Mouse (Mus musculus): ENCODE results near the gene Erich4. TPM values are rescaled to one million over a fixed set of nuclear protein-coding genes. Genes with fewer than 3 reads are reported as not detected.
"Not testable (repeated sequence)": the region's sequence is repeated elsewhere in the genome, so short reads cannot be mapped to it uniquely, and the experiment has no call there.

Gene Erich4
- polyA plus RNA-seq, 1 experiment = not detected

DNA sequence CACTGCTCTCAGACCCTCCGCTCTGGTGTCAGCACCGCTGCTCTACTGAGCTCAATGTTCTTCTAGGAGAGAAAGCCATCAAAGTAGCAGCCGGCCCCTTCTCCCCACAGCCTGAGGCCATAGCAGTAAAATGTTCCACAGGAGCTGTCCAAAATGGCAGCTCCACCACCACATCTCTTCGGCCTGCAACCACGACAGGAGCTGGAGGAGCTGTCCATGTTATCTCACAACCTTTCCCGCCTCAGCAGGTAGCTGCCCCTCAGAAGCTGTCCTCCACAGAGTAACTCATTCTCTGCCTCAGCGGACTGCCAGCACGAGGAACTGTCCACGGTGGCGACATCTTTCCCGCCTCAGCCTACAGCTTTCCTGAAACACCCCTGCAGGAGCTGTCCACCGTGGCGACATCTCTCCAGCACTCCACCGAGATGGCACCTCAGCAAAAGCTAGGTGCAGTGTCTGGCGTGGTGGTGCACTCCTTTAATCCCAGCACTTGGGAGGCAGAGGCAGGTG, 33.3 kb downstream of the Erich4 start:
- H3K27me3 ChIP-seq (ENCODE audit: control insufficient read depth, insufficient read depth, low read length, poor library complexity, severe bottlenecking) = no peaks in the 10 kb centered on the region
- no peak for TF ChIP-seq CTCF (IDR thresholded peaks at IDR 0.05; ENCODE audit: low read depth, low read length)
- TF ChIP-seq POLR2A (IDR thresholded peaks at IDR 0.05; ENCODE audit: insufficient read depth, low read length) = no peak
- no peak for TF ChIP-seq EP300 (IDR thresholded peaks at IDR 0.05; ENCODE audit: insufficient read depth, low read depth, low read length)
- H3K36me3 ChIP-seq (ENCODE audit: control insufficient read depth, insufficient read depth, low read length, poor library complexity, severe bottlenecking) = no peaks in the 10 kb centered on the region
- no peak overlapping the region for H3K4me3 ChIP-seq (ENCODE audit: low read depth, low read length)
- H3K9ac ChIP-seq (ENCODE audit: low read depth, poor library complexity, severe bottlenecking) = no peak overlapping the region
- H3K4me1 ChIP-seq (ENCODE audit: control insufficient read depth, insufficient read depth, low read length) = no peaks in the 10 kb centered on the region
- H3K9me3 ChIP-seq (replicated peaks; ENCODE audit: control insufficient read depth, insufficient read depth, low read length, poor library complexity, severe bottlenecking) = 0 out of 2 replicates have a peak, but pooled peaks cover 2% of the 10 kb centered on the region
- no peak overlapping the region for H3K27ac ChIP-seq (ENCODE audit: insufficient read depth, low read length)

DNA sequence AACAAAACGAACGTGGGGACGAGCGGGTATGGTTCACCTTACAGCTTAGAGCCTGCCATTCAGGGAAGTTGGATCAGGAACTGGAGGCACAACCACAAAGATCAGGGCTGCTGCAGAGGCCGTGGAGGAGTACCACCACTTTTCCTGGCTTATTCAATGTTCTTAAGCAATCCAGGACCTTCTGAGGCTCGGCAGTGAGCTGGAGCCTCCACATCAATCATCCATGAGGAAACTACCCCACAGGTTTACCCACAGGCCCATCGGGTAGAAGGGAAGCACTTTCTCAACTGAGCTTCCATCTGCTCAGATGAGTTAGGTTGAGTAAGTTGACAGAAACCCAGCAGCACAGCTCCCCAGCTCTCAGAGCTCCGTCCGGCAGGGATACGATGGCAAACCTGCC, 36.3 kb downstream of the Erich4 start:
- Histone ChIP-seq H3K27me3 (ENCODE audit: control insufficient read depth, insufficient read depth, low read length, poor library complexity, severe bottlenecking) (no peaks in the 10 kb centered on the region), H3K27ac (ENCODE audit: insufficient read depth, low read length) (no peak overlapping the region), H3K4me3 (ENCODE audit: low read depth, low read length) (no peak overlapping the region), H3K9me3 (replicated peaks; ENCODE audit: control insufficient read depth, insufficient read depth, low read length, poor library complexity, severe bottlenecking) (0 out of 2 replicates have a peak, but pooled peaks cover 2% of the 10 kb centered on the region), H3K36me3 (ENCODE audit: control insufficient read depth, insufficient read depth, low read length, poor library complexity, severe bottlenecking) (no peaks in the 10 kb centered on the region), H3K9ac (ENCODE audit: low read depth, poor library complexity, severe bottlenecking) (no peak overlapping the region), H3K4me1 (ENCODE audit: control insufficient read depth, insufficient read depth, low read length) (peaks cover 4% of the 10 kb centered on the region)
- TF ChIP-seq CTCF (IDR thresholded peaks at IDR 0.05; ENCODE audit: low read depth, low read length) = no peak
- no peak for TF ChIP-seq EP300 (IDR thresholded peaks at IDR 0.05; ENCODE audit: insufficient read depth, low read depth, low read length)
- no peak for TF ChIP-seq POLR2A (IDR thresholded peaks at IDR 0.05; ENCODE audit: insufficient read depth, low read length)

DNA sequence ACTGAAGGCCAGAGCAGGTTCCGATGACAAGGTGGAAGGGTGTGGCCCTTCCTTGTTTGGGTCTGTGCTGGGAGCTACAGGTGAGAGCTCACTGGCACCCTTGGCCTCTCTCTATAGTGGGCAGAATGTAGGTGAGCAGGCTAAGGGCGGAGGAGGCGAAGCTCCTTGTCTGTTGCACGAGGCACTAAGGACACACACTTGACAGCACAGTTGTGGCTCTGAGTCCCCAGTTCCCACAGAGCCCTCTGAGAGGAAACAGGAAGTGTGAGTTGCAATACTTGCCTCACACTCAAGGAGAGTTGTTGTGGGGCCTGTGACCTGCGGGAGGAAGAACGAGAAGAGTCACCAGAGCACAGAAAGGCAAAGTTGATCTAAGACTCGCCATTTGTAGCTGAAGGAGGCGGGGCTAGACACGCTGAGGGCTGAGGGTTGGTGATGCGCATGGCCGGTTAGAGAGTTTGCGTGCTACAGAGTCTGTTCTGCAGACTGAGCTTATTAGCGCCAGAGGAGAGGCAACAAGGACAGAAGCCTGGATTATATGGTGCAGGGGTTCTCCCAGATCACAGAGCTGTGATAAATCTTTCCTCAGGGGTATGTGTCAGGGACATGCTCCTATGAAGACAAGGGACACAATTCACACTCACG, 38.8 kb downstream of the Erich4 start:
- H3K9me3 ChIP-seq (replicated peaks; ENCODE audit: control insufficient read depth, insufficient read depth, low read length, poor library complexity, severe bottlenecking); H3K27me3 ChIP-seq (ENCODE audit: control insufficient read depth, insufficient read depth, low read length, poor library complexity, severe bottlenecking); H3K9ac ChIP-seq (ENCODE audit: low read depth, poor library complexity, severe bottlenecking); H3K27ac ChIP-seq (ENCODE audit: insufficient read depth, low read length); H3K36me3 ChIP-seq (ENCODE audit: control insufficient read depth, insufficient read depth, low read length, poor library complexity, severe bottlenecking); H3K4me3 ChIP-seq (ENCODE audit: low read depth, low read length); H3K4me1 ChIP-seq (ENCODE audit: control insufficient read depth, insufficient read depth, low read length): not testable (repeated sequence)

DNA sequence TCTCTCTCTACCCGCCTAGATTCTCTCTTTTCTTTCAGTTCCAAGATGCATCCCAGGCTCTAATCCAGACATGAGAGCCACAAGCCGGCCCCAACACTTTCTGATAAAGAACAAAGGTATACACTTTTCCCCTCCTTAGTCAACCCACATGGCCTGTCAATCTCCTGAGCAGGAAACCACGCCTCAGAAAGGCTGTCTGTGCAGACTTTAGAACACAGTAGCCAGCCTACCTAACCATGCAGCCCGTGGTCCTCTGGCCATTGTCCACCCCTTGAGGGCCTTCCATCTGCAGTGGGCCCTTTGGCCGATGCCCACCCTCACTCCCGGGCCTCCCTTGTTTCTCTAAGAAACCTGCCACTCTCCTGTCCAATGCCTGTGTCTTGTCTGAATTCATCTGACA, 39.4 kb downstream of the Erich4 start:
- not testable (repeated sequence) for H3K27me3 ChIP-seq (ENCODE audit: control insufficient read depth, insufficient read depth, low read length, poor library complexity, severe bottlenecking); H3K4me3 ChIP-seq (ENCODE audit: low read depth, low read length); H3K9ac ChIP-seq (ENCODE audit: low read depth, poor library complexity, severe bottlenecking); H3K27ac ChIP-seq (ENCODE audit: insufficient read depth, low read length); H3K36me3 ChIP-seq (ENCODE audit: control insufficient read depth, insufficient read depth, low read length, poor library complexity, severe bottlenecking); H3K4me1 ChIP-seq (ENCODE audit: control insufficient read depth, insufficient read depth, low read length); H3K9me3 ChIP-seq (replicated peaks; ENCODE audit: control insufficient read depth, insufficient read depth, low read length, poor library complexity, severe bottlenecking)

DNA sequence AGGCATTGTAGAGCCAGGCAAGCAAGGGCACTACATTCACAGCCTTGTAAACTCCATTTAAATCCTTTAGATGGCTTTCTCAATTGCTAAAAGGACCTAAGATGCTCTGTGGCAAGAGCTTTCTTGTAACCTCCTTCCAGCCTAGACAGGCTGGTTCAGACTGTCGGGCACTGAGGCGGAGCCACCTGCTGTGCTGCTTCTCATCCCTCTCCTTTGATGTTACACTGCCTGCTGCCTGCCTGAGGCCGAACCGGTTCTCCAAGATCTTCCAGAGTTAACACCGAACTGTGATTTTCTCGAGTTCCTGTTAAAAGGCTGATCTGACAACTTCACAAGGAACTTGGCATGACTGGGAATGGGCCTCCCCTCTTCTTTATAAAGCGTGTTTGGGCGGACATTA, 39.8 kb downstream of the Erich4 start:
- Histone ChIP-seq H3K36me3 (ENCODE audit: control insufficient read depth, insufficient read depth, low read length, poor library complexity, severe bottlenecking) (no peaks in the 10 kb centered on the region), H3K9me3 (replicated peaks; ENCODE audit: control insufficient read depth, insufficient read depth, low read length, poor library complexity, severe bottlenecking) (peaks cover 7% of the 10 kb centered on the region), H3K27ac (ENCODE audit: insufficient read depth, low read length) (no peak overlapping the region), H3K9ac (ENCODE audit: low read depth, poor library complexity, severe bottlenecking) (no peak overlapping the region), H3K4me3 (ENCODE audit: low read depth, low read length) (no peak overlapping the region), H3K27me3 (ENCODE audit: control insufficient read depth, insufficient read depth, low read length, poor library complexity, severe bottlenecking) (no peaks in the 10 kb centered on the region), H3K4me1 (ENCODE audit: control insufficient read depth, insufficient read depth, low read length) (peaks cover 4% of the 10 kb centered on the region)
- no peak for TF ChIP-seq POLR2A (IDR thresholded peaks at IDR 0.05; ENCODE audit: insufficient read depth, low read length)
- no peak for TF ChIP-seq CTCF (IDR thresholded peaks at IDR 0.05; ENCODE audit: low read depth, low read length)
- peak; percentile 72 for TF ChIP-seq EP300 (IDR thresholded peaks at IDR 0.05; ENCODE audit: insufficient read depth, low read depth, low read length)

DNA sequence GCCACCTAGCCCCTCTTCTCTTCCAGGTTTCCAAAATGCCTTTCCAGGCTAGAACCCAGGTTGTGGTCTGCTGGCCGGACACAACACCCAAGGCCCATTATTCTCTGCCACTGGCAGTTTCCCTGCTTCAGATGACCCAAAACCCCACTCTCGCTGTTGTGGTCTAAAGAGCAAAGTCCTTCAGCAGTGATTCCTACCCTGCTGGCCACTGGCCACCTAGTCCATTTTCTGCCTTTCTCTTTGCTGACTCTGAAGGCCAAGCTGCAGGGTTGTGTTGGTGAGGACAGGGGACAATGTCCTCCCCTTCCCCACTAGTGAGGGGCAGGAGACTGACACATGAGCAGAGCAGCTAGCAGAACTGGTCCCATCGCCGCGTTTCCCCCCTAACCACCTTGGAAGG, 40.6 kb downstream of the Erich4 start:
- no peak overlapping the region for H3K27ac ChIP-seq (ENCODE audit: insufficient read depth, low read length)
- H3K9ac ChIP-seq (ENCODE audit: low read depth, poor library complexity, severe bottlenecking) = no peak overlapping the region
- no peaks in the 10 kb centered on the region for H3K27me3 ChIP-seq (ENCODE audit: control insufficient read depth, insufficient read depth, low read length, poor library complexity, severe bottlenecking)

DNA sequence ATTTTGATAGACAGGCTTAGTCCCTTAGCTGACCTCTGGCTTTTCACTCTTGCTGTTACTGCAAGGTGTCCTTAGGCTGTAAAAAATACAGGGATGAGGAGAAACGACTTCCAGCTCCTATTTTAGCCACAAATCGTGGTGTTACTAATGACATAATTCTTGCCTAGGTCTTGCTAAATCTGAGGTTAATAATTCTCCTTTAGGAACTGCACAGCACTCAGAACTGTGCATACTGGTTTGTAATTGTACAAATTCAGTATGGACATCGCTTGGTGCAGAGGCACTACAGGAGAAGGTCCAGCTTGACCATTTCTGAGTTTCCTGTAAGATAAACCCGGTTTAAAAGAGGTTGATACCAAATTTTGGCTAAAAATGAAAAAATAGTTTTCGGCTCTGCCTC, 41.9 kb downstream of the Erich4 start:
- Histone ChIP-seq H3K9me3 (replicated peaks; ENCODE audit: control insufficient read depth, insufficient read depth, low read length, poor library complexity, severe bottlenecking) (peaks cover 10% of the 10 kb centered on the region), H3K27ac (ENCODE audit: insufficient read depth, low read length) (0 out of 2 replicates have a peak overlapping the region, but pooled peaks have one; percentile 17)
- not testable (repeated sequence) for H3K27me3 ChIP-seq (ENCODE audit: control insufficient read depth, insufficient read depth, low read length, poor library complexity, severe bottlenecking); H3K36me3 ChIP-seq (ENCODE audit: control insufficient read depth, insufficient read depth, low read length, poor library complexity, severe bottlenecking); H3K4me1 ChIP-seq (ENCODE audit: control insufficient read depth, insufficient read depth, low read length); H3K9ac ChIP-seq (ENCODE audit: low read depth, poor library complexity, severe bottlenecking); H3K4me3 ChIP-seq (ENCODE audit: low read depth, low read length)

More for the DNA sequence above, 40.6 kb downstream of the Erich4 start:
- no peaks in the 10 kb centered on the region for H3K36me3 ChIP-seq (ENCODE audit: control insufficient read depth, insufficient read depth, low read length, poor library complexity, severe bottlenecking)
- TF ChIP-seq POLR2A (IDR thresholded peaks at IDR 0.05; ENCODE audit: insufficient read depth, low read length) = no peak
- no peak for TF ChIP-seq EP300 (IDR thresholded peaks at IDR 0.05; ENCODE audit: insufficient read depth, low read depth, low read length)
- no peak for TF ChIP-seq CTCF (IDR thresholded peaks at IDR 0.05; ENCODE audit: low read depth, low read length)
- no peak overlapping the region for H3K4me3 ChIP-seq (ENCODE audit: low read depth, low read length)
- H3K4me1 ChIP-seq (ENCODE audit: control insufficient read depth, insufficient read depth, low read length) = peaks cover 4% of the 10 kb centered on the region
- H3K9me3 ChIP-seq (replicated peaks; ENCODE audit: control insufficient read depth, insufficient read depth, low read length, poor library complexity, severe bottlenecking) = peaks cover 7% of the 10 kb centered on the region
